Mouse (Mus musculus) stomach, postnatal 0 days (tissue): ENCODE measurements around the gene Dmrtc1b.
"Not testable (repeated sequence)": the region's sequence is repeated elsewhere in the genome, so short reads cannot be mapped to it uniquely, and the experiment has no call there.

Experiments used
- CTCF ChIP-seq: IDR thresholded peaks from 2 replicates; pipeline ENCODE4 v1.5.1; 2016; ENCODE audit warnings: antibody characterized with exemption, low read depth, mild to moderate bottlenecking, moderate library complexity
- EP300 ChIP-seq: optimal IDR thresholded peaks from 2 replicates; pipeline ENCODE3; 2016; ENCODE audit warnings: antibody characterized with exemption

DNA sequence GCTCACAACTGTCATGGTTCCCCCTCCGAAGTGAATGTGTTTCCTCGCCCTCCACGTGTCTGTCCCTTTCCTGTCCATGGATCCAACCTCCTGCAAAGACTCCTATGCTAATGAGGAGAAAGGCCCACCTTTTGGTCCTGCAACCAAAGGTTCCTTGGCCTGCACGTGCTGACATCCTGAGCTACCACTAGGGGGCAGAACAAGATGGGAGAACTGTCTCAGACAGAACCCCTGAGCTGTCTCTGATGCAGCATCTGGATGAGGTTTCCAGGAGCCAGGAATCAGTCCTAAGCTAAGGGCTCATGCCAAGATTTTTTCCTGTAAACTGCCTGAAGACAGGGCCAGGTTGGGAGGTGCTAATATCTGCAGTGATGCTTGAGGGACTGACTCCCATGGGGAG, 18.4 kb upstream of the Dmrtc1b start:
- peak; percentile 65 for TF ChIP-seq CTCF
- TF ChIP-seq EP300: not testable (repeated sequence)
